Mouse (Mus musculus) adrenal gland, adult (tissue): ENCODE results near the gene Ptk6.
"Not testable (repeated sequence)": the region's sequence is repeated elsewhere in the genome, so short reads cannot be mapped to it uniquely, and the experiment has no call there.

Source experiments
- DNase-seq, 2 experiments: peaks; one replicate each; pipeline ENCODE4 v3.0.0; 2022 to 2023; ENCODE audit warnings: low spot score in 1 of 2; ENCODE audit not compliant: inconsistent age in 2 of 2

Ptk6 gene

DNA sequence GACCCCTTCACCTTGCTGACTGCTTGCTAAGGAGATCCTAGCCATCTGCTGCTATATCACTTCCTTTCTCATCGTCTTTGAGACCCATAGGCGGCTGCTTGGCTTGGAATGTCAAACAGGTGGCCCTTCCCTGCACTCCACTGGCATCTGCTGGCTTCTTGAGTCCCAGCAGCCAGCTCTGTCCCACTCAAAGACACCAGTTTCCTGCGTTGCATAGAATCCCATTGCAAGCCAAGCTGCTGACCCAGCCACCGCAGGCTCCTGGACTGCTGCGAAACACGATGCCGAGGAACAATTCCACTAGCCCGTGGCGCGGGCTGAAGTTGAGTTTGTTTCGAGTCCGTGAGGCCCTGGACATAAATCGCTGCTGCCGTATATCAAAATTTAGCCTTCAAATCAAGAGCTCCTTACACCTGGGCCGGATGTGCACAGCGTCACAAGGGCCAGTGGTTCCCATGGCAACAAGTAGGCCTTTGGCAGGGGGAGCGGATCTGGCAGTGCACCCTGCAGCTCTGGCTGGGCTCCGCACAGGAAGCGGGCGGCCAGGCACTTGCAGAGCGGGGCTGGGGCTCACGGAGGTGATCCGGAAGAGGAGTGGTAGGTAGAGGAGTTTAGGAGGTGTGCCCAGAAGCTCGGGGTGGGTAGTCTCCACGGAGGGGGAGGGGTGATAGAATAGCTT is 17.1 kb upstream of the Ptk6 start, which contains the start of gene Fndc11:
TSS of gene Fndc11 (plus strand) at position 476 of the 679 bp plus-strand sequence.
- DNase-seq = peak; percentile 85 to 93

DNA sequence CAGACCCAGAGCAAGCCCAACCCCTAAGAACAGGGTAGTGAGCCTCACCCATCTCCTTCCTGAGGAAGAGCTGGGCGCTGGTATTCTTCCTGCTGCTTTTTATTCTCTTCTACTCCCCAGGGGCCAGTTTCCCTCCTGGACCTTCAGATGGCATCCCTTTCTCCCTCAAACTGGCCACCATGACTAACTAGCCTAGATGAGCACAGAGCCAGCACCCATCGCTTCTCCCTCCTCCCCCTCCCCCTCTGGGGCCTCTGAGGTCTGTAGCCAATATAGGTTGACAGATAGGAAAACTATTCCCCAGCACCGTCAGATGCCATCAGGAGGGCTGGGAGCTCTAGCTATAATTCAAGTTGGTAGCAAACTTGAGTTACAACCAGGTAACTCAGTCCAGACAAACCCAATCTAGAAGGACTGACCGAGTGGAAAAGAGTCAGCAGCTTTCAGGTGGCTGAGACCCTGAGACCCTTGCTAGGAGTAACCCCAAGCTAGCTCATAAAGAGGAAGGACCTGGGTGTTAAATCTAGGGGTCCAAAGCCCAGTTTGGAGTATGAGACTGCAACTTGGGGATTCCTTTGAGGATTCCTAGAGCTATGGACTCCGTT is 16.4 kb upstream of the Ptk6 start:
- DNase-seq = peak in 1 of 2 experiments; percentile 50

DNA sequence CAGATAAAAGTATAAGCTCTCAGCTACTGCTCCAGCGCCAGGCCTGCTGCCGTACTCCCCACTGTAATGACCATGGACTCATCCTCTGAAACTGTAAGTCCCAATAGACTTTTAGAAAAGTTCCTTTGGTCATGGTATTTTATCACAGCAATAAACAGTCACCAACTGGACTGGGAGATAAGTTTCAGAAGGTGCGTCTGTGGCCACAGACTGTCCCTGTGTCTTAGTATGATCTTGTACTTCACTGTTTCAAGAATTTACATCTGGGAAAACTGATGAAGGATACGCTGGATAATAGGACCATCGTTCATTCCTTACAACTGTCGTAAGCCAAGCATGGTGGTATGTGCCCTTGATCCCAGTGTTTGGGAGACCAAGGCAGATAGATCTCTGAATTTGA is 13.4 kb upstream of the Ptk6 start:
- DNase-seq = no peak

DNA sequence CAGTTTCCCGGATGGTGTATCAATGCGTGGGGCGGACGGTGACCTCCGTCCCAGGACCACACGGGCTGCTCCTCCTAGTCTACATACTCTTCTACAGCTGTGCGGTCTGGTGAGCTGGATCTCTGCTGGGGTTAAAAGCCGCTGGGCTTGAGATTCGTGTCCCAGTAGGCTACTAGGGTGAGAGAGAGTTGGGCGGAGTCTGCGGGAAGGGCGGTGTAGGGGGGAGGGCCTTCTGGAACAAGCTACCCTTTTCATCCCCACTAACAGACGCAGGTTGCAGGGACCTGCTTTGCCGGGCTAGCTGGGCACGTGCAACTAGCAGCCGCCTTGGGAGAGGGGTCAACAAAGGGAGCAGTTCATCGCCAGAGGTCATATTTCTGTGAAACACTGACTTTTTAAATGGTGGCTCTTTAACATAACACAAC is 10.4 kb upstream of the Ptk6 start, which contains the start of gene Srms:
TSS of gene Srms (minus strand) at position 165 of the 425 bp plus-strand sequence.
- DNase-seq = peak; percentile 48 to 75

DNA sequence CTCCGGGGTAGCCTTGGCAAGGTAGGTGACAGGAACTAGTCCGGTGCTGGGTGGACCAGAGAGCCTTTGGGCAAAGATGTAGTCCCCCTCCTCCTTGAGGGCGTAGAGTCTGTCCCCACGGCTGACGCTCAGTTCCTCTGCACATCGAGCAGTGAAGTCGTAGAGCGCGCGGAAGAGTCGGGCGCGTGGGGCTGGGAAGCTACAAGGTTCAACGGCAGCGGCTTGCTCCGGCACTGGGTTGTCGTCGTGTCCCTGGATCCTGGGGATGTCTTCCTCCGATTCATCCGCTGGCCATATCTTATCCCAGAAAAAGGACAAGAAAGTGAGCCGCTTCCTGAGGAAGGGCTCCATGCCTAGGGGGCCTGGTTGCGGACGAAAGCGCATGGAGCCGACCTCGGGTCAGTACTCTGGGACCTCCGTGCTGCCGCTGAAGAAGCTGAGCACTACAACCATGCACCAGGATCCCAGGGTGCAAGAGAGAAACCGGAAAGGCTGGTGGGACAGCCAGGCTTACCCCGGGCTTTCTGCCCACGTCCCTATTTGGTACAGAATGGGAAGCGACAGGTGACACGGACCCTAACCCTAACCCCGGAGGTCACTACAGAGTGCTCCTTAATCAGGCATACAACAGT is 9.9 kb upstream of the Ptk6 start:
- peak in 1 of 2 experiments; percentile 60 for DNase-seq

DNA sequence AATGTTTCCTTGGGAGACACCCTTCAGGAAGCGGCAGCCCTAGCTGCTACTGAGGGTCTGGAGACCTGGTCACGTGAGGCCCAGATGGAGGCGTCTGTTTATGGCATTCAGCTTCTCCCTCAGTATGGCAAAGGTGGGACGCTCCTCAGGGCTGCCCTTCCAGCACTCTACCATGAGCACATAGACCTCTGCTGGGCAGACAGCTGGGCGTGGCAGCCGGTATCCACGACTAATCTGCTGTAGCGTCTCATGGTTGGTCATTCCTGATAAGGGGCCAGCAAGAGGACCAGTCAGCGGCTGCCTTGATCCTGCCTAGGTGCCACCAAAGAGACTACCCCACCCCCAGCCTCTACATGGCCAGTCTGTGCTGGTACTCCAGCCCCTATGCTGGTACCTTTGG is 3.5 kb upstream of the Ptk6 start:
- no peak for DNase-seq

GRCm38 (mm10) chr2:181205678-181206077 is 3.1 kb upstream of the Ptk6 start:
- no peak for DNase-seq

- no peak for DNase-seq
These were observed 297 bp upstream of the Ptk6 start for GRCm38 (mm10) chr2:181202886-181203285.

DNA sequence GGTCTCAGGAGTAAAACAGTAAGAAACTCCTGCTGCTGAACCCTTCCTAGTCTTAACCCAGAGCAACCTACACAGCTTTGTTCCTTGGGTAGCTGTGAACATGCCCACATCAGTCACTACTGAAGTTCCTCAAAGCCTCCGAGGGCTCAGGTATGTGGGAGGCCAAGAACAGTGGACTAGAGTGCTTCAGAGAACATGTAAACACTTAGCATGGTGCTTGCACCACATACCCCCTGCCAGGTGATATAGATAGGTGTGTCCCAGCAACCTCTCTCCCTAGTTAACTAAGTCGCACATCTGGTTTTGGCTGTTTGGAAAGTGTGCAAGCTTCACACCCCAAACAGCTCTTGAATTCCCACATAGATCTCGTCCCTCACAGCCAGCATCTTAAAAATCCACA is 983 bp downstream of the Ptk6 start:
- no peak for DNase-seq

- no peak for DNase-seq
These were observed 5.8 kb downstream of the Ptk6 start for GRCm38 (mm10) chr2:181196628-181197300.

- no peak for DNase-seq
These were observed 9.5 kb downstream of the Ptk6 start for GRCm38 (mm10) chr2:181193044-181193443.

DNA sequence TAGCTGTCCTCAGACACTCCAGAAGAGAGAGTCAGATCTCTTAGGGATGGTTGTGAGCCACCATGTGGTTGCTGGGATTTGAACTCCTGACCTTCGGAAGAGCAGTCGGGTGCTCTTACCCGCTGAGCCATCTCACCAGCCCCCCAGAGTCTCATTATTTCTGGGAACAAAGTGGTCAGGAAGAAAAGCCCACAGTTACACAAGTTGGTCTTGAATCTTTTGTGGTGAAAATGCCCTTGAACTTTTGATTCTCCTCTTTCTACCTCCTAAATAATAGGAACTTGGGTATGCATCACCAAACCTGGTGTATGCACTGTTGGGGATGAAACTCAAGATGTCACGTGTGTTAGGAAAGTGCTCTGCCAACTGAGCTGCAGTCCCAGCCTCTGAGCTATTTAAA is 10.7 kb downstream of the Ptk6 start:
- DNase-seq = no peak

- DNase-seq = not testable (repeated sequence)
These were observed 11.2 kb downstream of the Ptk6 start for GRCm38 (mm10) chr2:181191385-181191784.

DNA sequence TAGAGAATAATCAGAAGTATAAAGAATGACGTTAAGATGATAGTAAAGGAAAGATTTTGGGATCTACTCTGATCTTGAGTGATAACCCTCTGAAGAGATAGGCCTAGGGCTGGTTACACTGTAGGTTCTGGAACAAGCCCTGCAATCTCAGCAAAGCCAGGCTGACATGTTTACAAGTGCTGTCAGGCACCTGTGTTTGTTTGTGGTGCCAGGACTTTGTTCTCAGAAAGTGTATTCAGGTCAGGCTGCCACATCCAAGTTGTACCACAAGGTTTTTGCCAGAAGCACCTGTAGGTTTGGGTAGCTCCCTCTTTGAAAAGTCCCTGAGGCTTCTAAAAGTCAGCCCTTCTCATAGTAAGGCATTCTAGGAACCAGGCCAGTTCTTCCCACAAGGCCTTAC is 13.3 kb downstream of the Ptk6 start:
- no peak for DNase-seq

DNA sequence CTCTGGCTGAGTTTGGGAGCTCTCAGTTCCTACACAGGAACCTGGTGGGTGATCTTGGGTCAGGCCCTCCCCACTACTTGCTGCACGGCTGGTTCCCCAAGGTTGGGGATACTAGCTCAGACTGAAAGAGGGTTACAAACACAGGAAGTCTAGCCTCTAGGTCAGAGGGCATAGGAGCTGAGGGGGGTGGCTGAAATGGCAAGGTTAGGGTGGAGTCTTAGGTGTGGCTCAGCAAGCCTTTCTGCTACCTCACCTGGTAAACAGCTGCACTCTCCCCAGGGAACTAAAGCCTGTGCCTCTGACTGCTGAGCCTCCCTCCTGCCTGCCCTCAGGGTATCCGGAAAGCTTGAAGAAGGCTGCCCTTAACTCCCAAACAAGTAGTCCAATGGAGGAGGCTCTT is 13.9 kb downstream of the Ptk6 start:
- peak; percentile 15 to 48 for DNase-seq

- peak; percentile 97 to 98 for DNase-seq
These were observed 15.2 kb downstream of the Ptk6 start, which contains the start of gene Ppdpf for GRCm38 (mm10) chr2:181187121-181188000. Gene Ppdpf, plus strand, starts transcription at chr2:181187247.

- peak; percentile 88 to 95 for DNase-seq
These were observed 16.0 kb downstream of the Ptk6 start for GRCm38 (mm10) chr2:181186635-181187034.

- no peak for DNase-seq
These were observed 21.7 kb downstream of the Ptk6 start for GRCm38 (mm10) chr2:181180898-181181297.

DNA sequence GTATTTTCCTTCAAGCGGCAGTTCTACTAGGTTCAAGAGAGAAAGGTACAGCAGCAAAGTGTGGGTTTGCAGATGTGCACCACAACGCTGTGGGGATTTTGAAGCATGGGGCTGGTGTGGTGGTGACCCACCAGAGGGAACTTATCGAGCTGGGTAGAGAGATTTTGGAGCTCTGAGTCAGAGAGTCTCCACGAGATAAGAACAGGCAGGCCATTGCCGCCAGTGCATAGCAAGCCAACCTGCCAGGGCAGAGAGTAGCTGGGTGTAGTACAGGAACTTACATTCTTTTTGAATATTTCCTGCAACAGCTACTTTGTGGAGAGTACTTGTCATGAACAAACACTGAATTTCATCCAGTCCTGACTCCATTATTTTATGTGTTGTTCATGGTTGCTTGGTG is 24.1 kb downstream of the Ptk6 start:
- no peak for DNase-seq

DNA sequence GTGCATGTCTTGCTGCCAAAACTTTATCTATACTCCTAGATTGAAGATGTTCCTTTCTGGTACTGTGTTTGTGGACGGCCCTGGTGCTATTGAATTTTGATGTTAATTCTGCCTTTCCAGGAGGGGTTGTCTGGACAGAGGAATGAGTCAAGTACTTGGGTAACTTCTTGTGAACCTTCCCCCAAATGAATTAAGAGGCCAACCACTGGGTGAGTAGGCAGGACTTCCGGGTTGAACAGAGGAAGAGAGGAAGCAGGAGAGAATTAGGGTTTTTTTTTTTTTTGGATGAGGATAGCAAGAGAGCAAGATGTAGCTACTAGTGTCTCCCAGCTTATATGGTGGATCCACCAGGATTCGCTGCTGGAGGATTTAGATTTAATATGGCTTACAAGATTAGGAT is 24.6 kb downstream of the Ptk6 start:
- DNase-seq = no peak

- no peak for DNase-seq
These were observed 27.9 kb downstream of the Ptk6 start for GRCm38 (mm10) chr2:181174646-181175045.
